Mouse (Mus musculus): ENCODE data around the gene Pwp1.
"Not testable (repeated sequence)": the region's sequence is repeated elsewhere in the genome, so short reads cannot be mapped to it uniquely, and the experiment has no call there.

Gene Pwp1

DNA sequence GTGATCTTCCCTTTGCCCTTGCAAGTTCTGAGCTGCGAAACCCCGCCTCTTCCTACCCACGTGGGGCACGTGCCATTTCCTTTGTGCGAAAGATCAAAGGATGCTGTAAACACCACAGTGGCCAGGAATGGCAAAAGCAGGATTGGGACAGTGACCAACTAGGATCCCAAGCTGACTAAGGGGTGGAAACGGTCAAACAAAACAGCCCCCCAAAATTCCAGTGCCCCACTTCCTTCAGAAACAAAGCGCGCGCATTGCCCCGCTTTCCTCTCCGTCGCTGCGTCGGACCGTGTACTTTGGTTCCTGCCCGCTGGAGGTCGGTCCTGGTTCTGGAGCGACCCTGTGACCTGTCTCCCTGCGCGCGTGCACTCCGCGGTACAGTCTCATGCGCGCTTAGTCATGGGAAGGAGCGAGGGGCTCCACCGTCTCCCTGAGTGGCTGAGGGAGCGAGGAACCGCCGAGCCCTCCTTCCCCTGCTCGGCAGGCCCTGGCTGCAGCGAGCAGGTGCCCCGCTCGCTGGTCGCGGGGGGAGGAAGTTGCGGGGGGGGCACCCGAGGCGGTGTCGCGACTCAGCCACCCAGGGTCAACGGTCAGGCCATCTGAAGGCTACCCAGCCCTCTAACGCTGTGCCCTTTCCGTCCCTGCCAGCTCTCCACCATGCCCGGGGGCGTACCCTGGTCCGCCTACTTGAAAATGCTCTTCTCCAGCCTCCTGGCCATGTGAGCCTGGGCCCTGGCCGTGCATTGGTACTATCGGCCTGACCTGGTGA lies at the start of gene Pwp1:
TSS of gene Pwp1 (plus strand) at position 410 of the 769 bp plus-strand sequence.
- DNase-seq, result peak; percentile 50 to 52

DNA sequence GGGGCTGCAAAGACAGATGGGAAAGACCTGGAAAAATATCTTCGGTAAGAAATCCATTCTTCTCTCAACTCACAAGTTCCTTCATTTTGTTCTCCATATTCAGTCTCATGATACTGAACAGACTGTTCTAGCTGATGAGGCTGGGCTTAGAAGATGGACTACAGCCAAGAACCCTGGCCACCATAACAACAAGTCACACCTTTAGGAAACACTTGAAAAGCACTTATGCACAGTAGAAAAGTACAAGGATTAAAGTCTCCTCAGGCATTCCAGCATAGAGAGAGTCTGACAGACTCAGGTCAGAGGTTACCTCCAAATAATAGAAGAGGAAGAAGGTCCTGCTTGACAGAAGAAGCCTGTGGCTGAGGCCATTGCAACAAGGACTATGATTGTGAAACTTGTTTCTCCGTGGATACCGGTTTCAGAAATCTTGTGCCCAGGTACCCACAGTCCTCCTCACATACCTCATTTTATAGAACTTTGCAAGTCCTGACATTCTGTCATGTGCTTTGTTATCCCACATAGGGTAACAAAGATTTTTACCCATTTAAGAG lies 7.1 kb upstream of the Pwp1 start:
- not testable (repeated sequence) for DNase-seq

DNA sequence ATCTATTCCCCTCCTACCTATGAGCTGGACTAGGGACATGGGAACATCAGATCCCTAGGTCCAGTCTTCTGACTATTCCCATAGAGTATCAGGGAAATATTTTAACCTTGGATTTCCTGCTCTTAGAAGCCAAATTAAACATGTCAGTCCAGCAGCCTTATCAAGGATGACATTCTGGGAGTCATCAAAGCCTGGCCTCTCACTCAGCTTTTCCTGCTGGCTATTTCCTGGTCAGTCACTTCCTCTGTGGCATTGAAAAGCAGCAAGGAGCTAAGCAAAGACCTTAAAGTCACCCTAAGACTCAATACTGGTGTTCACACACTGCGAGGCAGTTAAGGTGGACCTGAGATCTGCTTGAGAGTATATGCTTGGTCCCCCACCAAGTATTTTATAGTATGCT lies 5.5 kb upstream of the Pwp1 start:
- not testable (repeated sequence) for DNase-seq

- not testable (repeated sequence) for DNase-seq
These were observed 591 bp upstream of the Pwp1 start for GRCm38 (mm10) chr10:85828722-85829084.

DNA sequence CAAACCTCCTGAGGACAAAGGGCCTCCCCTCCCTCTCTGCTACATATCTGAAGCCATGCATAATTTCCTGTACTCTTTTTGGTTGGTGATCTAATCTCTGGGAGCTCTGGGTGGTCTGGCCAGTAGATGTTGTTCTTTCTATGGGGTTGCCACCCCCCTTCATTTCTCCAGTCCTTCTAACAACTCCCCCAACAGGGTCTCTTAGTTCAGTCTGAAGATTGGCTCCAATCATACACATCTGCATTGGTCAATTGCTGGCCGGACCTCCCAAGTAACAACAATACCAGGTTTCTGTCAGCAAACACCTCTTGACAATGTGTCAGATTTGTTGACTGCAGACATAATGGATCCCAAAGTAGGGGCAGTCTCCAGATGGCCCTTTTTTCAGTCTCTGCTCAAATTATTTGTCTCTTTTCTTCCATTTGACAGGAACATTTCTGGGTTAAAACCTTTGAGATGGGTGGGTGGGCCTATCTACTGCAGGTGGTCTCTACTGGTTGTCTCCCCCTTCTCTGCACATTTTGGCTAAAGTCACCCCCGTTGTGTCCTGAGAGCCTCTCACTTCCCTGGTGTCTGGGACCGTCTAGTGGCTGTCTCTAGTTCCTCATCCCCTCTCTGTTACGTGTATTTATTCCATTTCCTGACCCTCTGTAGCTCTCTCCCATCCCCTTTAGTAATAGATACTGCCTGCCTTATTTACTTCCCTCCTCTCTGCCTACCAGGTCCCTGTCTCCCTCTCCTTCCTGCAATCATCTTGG lies 17.0 kb downstream of the Pwp1 start:
- DNase-seq, result no peak

DNA sequence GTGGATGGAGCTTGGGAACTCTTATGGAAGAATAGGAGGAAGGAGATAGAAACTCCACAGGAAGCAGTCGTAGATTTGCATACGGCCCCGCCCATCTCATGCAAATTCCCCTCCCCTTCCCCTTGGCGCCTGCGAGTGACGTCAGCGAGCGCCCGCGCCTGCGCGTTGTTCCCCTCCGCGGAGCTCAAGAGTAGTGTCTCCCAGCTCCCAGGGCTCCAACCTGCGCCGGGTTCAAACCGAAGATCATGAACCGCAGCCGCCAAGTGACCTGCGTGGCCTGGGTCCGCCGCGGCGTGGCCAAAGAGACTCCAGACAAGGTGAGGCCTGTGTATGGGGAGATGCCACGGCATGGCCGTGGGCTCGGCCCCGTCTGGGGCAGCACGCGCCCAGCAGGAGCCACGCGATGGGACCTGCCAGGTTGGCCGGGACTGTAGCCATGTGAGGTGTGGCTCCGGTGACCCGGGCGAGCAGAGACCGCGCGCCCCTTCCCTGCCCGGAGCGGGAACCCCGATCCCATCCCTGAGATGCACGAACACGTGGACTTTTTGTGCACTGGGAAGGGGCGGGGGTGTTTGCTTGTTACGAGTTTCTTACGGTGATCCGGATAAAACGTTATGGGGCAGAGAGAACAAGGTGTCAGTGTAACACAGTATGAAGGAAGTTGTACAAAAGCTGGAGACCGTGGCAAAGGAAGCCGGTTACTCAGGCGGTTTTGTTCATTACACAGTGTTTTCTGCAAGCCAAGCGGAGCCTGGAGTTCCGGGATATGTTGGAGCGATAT lies 42.6 kb downstream of the Pwp1 start:
- DNase-seq, result peak; percentile 90 to 91

DNA sequence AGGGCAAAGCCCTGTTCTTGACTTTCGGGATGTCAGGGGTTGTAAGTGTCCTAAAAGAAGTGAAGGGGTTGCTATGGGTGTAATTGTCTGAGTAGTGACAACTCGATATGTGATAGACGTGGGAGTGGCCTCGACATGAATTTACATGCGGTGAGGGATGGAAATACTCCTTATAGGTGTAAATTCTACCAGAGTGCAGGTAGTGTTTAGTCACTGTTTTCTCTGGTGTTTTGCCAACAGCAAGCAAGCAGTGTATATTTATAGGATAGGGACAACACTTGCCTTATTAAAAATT lies 43.1 kb downstream of the Pwp1 start:
- peak in 1 of 2 experiments; percentile 41 for DNase-seq

GRCm38 (mm10) chr10:85873861-85874544 lies 44.7 kb downstream of the Pwp1 start:
- peak in 1 of 2 experiments; percentile 5 for DNase-seq

GRCm38 (mm10) chr10:85875812-85876211 lies 46.5 kb downstream of the Pwp1 start:
- DNase-seq, result no peak

- no peak for DNase-seq
These were observed 50.7 kb downstream of the Pwp1 start for GRCm38 (mm10) chr10:85879886-85880486.

GRCm38 (mm10) chr10:85916498-85917309 lies 87.4 kb downstream of the Pwp1 start, which contains the start of gene Prdm4:
Prdm4 (minus strand) TSS chr10:85917142.
- DNase-seq, result peak; percentile 97 to 98

DNA sequence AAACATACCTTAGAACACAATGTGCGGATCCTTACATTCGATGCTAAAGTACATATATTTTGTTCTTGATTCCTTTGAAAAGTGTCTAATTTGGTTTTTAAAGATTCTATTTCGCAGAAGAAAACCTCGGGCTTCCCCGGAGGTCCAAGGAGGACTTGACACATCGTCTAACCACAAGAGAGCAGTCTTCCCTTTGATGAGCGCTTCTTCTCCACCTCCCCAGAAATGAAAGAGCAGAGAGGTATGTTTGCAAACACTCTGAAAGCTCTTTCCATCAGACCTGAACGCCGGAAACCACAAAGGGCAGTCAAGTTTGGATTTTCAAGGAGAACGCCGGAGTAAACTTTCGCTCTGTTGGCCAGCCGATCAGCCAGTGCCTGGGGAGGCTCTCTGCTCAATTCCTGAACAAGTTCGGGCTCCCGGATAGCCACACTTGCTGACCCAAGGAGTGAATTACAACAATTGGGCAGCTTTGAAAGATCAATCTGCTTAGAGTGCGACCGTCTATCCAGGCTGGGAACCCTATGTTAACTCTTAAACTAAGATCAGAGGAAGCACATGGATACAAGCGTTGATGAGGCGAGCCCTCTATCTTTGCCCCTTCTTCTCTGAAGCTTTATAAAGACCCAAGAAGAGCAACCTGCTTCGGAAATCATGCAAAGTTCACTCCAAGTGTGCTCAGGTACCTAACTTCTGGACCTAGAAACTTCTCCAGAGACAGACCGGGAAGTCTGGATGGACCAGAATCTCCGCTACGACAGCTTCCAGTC lies 98.6 kb downstream of the Pwp1 start, which contains the start of gene Ascl4:
TSS of gene Ascl4 (plus strand) at position 6 of the 770 bp plus-strand sequence.
- DNase-seq, result peak; percentile 21 to 35

GRCm38 (mm10) chr10:85928499-85929207 lies 99.4 kb downstream of the Pwp1 start:
- DNase-seq, result peak; percentile 83 to 86

DNA sequence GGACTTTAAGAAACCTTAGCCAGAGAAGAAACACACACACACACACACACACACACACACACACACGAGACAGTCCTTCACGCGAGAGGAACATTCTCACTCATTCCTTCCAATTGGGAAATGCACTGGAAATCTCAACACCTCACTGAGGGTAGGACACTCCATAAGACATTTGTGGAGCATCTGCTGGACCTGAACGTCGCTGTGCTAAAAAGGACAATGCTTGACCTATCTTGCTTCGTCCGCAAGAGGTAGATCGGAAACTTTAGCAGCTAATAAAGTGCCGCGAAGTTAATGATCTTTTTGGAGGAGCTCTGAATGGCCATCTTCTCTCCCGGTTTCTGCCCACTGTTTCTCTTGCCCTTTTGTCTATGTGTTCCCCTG lies 99.9 kb downstream of the Pwp1 start:
- DNase-seq, result no peak

- no peak for DNase-seq
These were observed 100.7 kb downstream of the Pwp1 start for GRCm38 (mm10) chr10:85929962-85930361.

DNA sequence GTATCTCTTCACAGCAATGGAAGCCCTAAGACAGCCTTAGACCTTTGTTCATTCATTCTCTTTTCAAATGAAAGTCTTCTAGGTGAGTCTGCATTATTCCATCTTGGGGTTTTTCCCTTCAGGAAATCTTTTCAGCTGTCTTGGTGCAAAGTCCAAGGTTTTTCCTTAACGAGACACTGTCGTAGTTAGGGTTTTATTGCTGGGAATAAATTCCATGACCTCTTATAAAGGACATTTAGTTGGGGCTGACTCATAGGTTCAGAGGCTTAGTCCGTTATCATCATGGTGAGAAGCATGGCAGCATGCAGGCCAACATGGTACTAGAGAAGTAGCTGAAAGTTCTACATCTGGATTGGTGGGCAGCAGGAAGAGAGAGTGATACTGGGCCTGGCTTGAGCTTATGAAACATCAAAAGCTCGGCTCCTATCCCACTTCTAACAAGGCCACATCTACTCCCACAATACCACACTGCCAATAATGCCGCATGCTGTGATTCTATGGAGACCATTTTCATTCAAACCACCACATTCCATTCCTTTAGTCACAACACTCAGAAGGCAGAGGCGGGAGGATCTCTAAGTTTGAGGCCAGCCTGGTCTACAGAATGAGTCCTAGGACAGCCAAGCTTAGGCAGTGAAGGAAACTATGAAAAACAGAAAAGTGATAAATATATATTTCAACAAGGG lies 107.1 kb downstream of the Pwp1 start:
- no peak for DNase-seq

All from B cell, adult 2 months (primary cell).